Mouse (Mus musculus) myocyte (in vitro differentiated cells): Measurements from ENCODE around the gene Pkp1. TPM values are rescaled to one million over a fixed set of nuclear protein-coding genes. Genes with fewer than 3 reads are reported as not detected.

Experiments used
- H3K27me3 ChIP-seq: one replicate; pipeline ENCODE4 v1.6.1; 2011; ENCODE audit not compliant: control insufficient read depth, insufficient read depth, insufficient read length
- H3K36me3 ChIP-seq: one replicate; pipeline ENCODE4 v1.6.1; 2011; ENCODE audit not compliant: control insufficient read depth, insufficient read depth
- H3K4me2 ChIP-seq: one replicate; pipeline ENCODE4 v1.6.1; 2011; ENCODE audit warnings: low read depth, control low read depth
- H3K4me3 ChIP-seq: one replicate; pipeline ENCODE4 v1.5.1; 2011; ENCODE audit warnings: mild to moderate bottlenecking, control low read depth, moderate library complexity
- H3K79me2 ChIP-seq: one replicate; pipeline ENCODE4 v1.6.1; 2011; ENCODE audit not compliant: control insufficient read depth, insufficient read depth
- H3ac ChIP-seq: one replicate; pipeline ENCODE4 v1.6.1; 2011; ENCODE audit not compliant: control insufficient read depth, insufficient read length
- CEBPB ChIP-seq: IDR thresholded peaks from 2 replicates; pipeline ENCODE4 v1.6.1; 2011; ENCODE audit warnings: mild to moderate bottlenecking, moderate library complexity; ENCODE audit not compliant: poor library complexity, insufficient read depth, severe bottlenecking
- E2F4 ChIP-seq: IDR thresholded peaks from one replicate; pipeline ENCODE4 v1.6.1; 2011; ENCODE audit warnings: mild to moderate bottlenecking, control low read depth, moderate library complexity; ENCODE audit not compliant: insufficient read depth
- MAX ChIP-seq: IDR thresholded peaks from one replicate; pipeline ENCODE4 v1.6.1; 2011; ENCODE audit warnings: low read depth, mild to moderate bottlenecking, control low read depth
- MYOD1 ChIP-seq, 3 experiments: IDR thresholded peaks; one replicate each; pipeline ENCODE4 v1.6.1; 2011; ENCODE audit warnings: control low read depth in 2 of 3, low read depth in 2 of 3, mild to moderate bottlenecking in 2 of 3, moderate library complexity in 1 of 3; ENCODE audit not compliant: insufficient read length in 2 of 3, control insufficient read depth in 1 of 3
- MYOG ChIP-seq, 3 experiments: IDR thresholded peaks; one replicate each; pipeline ENCODE4 v1.6.1; 2011; ENCODE audit warnings: control low read depth in 2 of 3, low read depth in 2 of 3, mild to moderate bottlenecking in 2 of 3; ENCODE audit not compliant: insufficient read length in 2 of 3, control insufficient read depth in 1 of 3, insufficient read depth in 1 of 3
- POLR2A ChIP-seq: IDR thresholded peaks from one replicate; pipeline ENCODE4 v1.6.1; 2011; ENCODE audit warnings: low read depth, mild to moderate bottlenecking, control low read depth, moderate library complexity; ENCODE audit not compliant: insufficient read length
- POLR2AphosphoS2 ChIP-seq: IDR thresholded peaks from one replicate; pipeline ENCODE4 v1.6.1; 2011; ENCODE audit warnings: low read depth, control low read depth; ENCODE audit not compliant: insufficient read length
- REST ChIP-seq: IDR thresholded peaks from one replicate; pipeline ENCODE4 v1.6.1; 2011; ENCODE audit warnings: mild to moderate bottlenecking, control low read depth, moderate library complexity; ENCODE audit not compliant: insufficient read depth, insufficient read length
- SRF ChIP-seq: IDR thresholded peaks from one replicate; pipeline ENCODE4 v1.6.1; 2011; ENCODE audit warnings: low read depth; ENCODE audit not compliant: control insufficient read depth, insufficient read length
- TCF12 ChIP-seq: IDR thresholded peaks from one replicate; pipeline ENCODE4 v1.6.1; 2011; ENCODE audit warnings: mild to moderate bottlenecking, control low read depth; ENCODE audit not compliant: poor library complexity, insufficient read depth, severe bottlenecking
- TCF3 ChIP-seq: IDR thresholded peaks from one replicate; pipeline ENCODE4 v1.6.1; 2011; ENCODE audit warnings: low read depth, control low read depth; ENCODE audit not compliant: insufficient read length
- USF1 ChIP-seq: IDR thresholded peaks from one replicate; pipeline ENCODE4 v1.6.1; 2011; ENCODE audit warnings: low read depth, mild to moderate bottlenecking, control low read depth, moderate library complexity
- polyA plus RNA-seq: library from polyadenylated mRNA; unstranded; fragments of >200 nt; fragmentation: generic; extraction: Trizol; gene quantifications from one replicate; pipeline ENCODE4 v1.2.1, GENCODE M21; 2012; ENCODE audit warnings: missing spikeins

The Pkp1 gene
- polyA plus RNA-seq, 1 experiment: 74.8 TPM

DNA sequence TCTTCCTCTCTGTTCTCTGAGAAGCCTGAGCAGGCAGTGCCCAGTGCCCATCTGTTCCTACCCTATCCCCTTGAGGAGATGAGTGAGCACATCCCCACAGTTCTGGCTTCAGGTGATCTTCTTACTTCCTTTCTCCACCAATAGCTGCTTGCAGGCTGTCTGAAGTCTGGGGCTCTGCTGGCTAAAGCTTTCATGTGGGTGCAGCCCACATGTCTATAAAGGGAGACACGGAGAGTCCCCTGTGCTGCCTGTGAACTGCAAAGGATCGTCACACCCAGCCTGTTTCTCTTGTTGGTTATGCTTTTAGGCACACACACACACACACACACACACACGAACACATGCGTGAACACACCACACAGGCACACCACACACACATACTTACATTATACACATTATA lies 46.0 kb downstream of the Pkp1 start:
- no peaks in the 10 kb centered on the region for H3K79me2 ChIP-seq
- no peaks in the 10 kb centered on the region for H3K27me3 ChIP-seq
- TF ChIP-seq REST: no peak
- no peak for TF ChIP-seq SRF
- TF ChIP-seq CEBPB: no peak
- TF ChIP-seq TCF3: no peak
- no peak for TF ChIP-seq USF1
- TF ChIP-seq POLR2AphosphoS2: no peak
- no peak for TF ChIP-seq MYOD1 (IDR thresholded peaks at IDR 0.05; ENCODE audit: control insufficient read depth in 1 of 3, insufficient read length in 2 of 3, low read depth in 2 of 3)
- no peak for TF ChIP-seq MAX
- TF ChIP-seq TCF12: no peak
- TF ChIP-seq POLR2A: no peak
- no peak for TF ChIP-seq MYOG (IDR thresholded peaks at IDR 0.05; ENCODE audit: control insufficient read depth in 1 of 3, insufficient read depth in 1 of 3, insufficient read length in 2 of 3, low read depth in 2 of 3)
- no peak for TF ChIP-seq E2F4
- peaks cover 59% of the 10 kb centered on the region for H3K36me3 ChIP-seq
- H3K4me2 ChIP-seq: no peak overlapping the region
- H3ac ChIP-seq: no peak overlapping the region
- no peak overlapping the region for H3K4me3 ChIP-seq

DNA sequence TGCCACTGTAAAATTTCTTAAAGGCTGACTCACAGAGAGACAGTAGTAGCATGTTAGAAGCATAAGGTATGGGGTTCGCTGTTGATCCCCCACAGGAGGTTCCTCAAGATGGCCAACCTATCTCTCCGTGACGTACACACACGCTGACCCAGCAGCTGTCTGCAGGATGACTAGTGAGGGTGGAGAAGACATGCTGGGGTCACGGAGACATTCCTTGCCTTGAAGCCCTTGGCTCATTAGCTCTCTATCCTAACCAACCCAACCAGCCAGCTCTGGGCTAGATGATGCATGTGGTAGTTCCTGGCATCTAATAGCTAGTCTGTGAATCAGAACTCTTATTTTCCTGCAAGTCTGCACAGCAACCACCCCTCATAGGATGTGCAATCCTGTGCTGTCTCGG lies 50.4 kb downstream of the Pkp1 start:
- H3K4me3 ChIP-seq: no peak overlapping the region
- H3K36me3 ChIP-seq: peaks cover 15% of the 10 kb centered on the region
- TF ChIP-seq SRF: no peak
- TF ChIP-seq USF1: no peak
- no peak for TF ChIP-seq MYOD1 (IDR thresholded peaks at IDR 0.05; ENCODE audit: control insufficient read depth in 1 of 3, insufficient read length in 2 of 3, low read depth in 2 of 3)
- peak; percentile 54 for TF ChIP-seq POLR2AphosphoS2
- TF ChIP-seq TCF12: no peak
- TF ChIP-seq E2F4: no peak
- TF ChIP-seq CEBPB: no peak
- no peak overlapping the region for H3ac ChIP-seq
- H3K79me2 ChIP-seq: no peaks in the 10 kb centered on the region
- no peaks in the 10 kb centered on the region for H3K27me3 ChIP-seq
- H3K4me2 ChIP-seq: no peak overlapping the region

DNA sequence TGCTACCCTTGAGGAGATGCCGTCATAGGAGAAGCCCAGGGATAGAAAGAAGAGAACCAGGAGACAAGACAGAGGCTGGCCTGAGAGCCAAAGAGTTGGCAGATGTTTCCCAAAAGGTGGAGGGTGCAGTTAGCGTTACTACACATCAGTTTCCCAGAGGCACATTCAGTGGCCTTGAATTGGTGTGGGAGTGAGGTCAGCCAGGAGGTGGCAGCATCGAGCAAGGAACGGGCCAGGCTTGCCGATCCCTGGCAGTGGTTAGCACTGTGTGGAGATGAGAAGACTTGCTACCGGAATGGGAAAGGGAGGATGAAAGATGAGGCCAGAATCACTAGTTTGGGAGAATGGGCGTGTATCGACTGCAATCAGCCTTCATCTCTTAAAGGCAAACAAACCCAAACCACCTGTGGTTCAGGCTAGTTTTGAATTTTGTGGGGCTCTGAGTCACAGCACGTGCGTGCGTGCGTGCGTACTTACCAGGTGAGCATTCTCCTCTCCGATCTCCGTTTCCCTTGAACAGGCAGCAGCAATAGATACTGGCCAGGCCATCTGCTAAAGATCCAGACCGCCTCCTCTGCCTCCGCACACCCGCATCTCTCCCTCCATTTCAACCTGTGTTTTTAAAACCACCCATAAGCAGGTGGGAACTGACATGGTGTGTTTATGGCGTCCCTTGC lies 53.4 kb downstream of the Pkp1 start:
- Histone ChIP-seq H3K36me3 (no peaks in the 10 kb centered on the region), H3K4me2 (peak overlapping the region; percentile 16), H3K79me2 (no peaks in the 10 kb centered on the region), H3ac (no peak overlapping the region), H3K4me3 (no peak overlapping the region), H3K27me3 (no peaks in the 10 kb centered on the region)
- peak in 1 of 3 experiments; percentile 21 for TF ChIP-seq MYOD1 (IDR thresholded peaks at IDR 0.05; ENCODE audit: control insufficient read depth in 1 of 3, insufficient read length in 2 of 3, low read depth in 2 of 3)
- TF ChIP-seq POLR2A: no peak

DNA sequence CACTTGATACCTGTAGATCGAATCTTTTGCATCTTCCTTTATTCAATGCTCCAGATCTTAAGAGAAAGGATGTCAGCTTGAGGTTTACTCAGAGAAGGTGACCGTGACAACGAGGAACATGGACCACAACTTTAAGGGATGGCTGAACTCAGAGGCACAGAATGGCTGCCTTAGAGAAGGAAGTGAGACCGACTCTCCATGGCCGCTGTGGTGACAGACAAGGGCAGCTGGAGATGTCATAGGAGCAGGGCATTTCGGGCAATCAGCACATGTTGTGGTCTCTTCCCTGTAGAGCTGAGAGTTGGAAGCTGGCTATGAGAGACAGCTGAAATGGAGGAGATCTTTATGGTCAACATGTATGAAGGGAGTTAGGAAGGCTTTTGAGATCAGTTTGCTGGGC lies 54.2 kb downstream of the Pkp1 start:
- H3K4me2 ChIP-seq: peak overlapping the region; percentile 35
- no peak for TF ChIP-seq MAX
- TF ChIP-seq TCF12: peak; percentile 84
- TF ChIP-seq POLR2A: no peak
- no peak for TF ChIP-seq SRF
- TF ChIP-seq MYOG (IDR thresholded peaks at IDR 0.05; ENCODE audit: control insufficient read depth in 1 of 3, insufficient read depth in 1 of 3, insufficient read length in 2 of 3, low read depth in 2 of 3): peak in 1 of 3 experiments; percentile 81
- TF ChIP-seq E2F4: no peak
- no peak for TF ChIP-seq CEBPB
- no peak for TF ChIP-seq USF1
- TF ChIP-seq POLR2AphosphoS2: no peak
- no peak for TF ChIP-seq REST
- TF ChIP-seq MYOD1 (IDR thresholded peaks at IDR 0.05; ENCODE audit: control insufficient read depth in 1 of 3, insufficient read length in 2 of 3, low read depth in 2 of 3): peak; percentile 94 to 100 (median 100)
- peak; percentile 91 for TF ChIP-seq TCF3
- no peaks in the 10 kb centered on the region for H3K27me3 ChIP-seq
- H3K79me2 ChIP-seq: no peaks in the 10 kb centered on the region
- no peak overlapping the region for H3K4me3 ChIP-seq
- no peaks in the 10 kb centered on the region for H3K36me3 ChIP-seq
- no peak overlapping the region for H3ac ChIP-seq

DNA sequence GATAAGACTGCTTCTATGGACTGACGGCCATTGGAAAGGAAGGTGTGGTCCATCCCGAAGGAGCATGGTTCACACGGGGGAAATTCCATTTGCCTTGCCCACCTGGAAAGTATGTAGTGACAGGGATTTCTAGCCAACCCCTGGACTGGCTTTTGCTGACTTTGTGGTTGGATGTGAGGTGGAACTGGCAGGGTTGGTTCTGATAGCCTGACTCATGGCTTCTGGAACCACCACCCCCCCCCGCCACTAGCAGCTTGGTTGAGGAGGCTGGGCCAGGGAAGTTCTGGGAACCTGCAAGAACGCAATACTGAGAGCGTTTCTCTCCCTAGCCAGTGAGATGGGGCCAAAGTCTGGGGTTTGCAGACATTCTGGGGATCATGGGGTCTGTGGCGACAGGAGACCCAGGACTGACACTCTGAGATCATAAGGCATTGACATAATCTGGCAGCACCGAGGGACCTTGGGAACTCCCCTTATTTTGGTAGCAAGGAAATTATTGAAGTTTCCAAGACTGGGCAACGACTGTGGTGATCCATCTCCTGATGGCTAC lies 55.1 kb downstream of the Pkp1 start:
- no peaks in the 10 kb centered on the region for H3K79me2 ChIP-seq
- TF ChIP-seq CEBPB (no peak), USF1 (no peak)
- no peaks in the 10 kb centered on the region for H3K27me3 ChIP-seq
- H3K4me3 ChIP-seq: no peak overlapping the region
- no peaks in the 10 kb centered on the region for H3K36me3 ChIP-seq
- no peak overlapping the region for H3ac ChIP-seq
- H3K4me2 ChIP-seq: peak overlapping the region; percentile 44
